Mouse (Mus musculus) G1E (cell line): ENCODE data around the gene Pias4. TPM values are rescaled to one million over a fixed set of nuclear protein-coding genes. Genes with fewer than 3 reads are reported as not detected.

ENCODE experiments used
- ATAC-seq: 2 replicates; pipeline ENCODE4 v1.8.0; 2016; ENCODE audit warnings: mild to moderate bottlenecking; ENCODE audit not compliant: insufficient number of reproducible peaks, poor library complexity, low FRiP score, severe bottlenecking; ENCODE audit errors: extremely low read depth
- DNase-seq: peaks from one replicate; pipeline ENCODE4 v3.0.0; 2012; ENCODE audit warnings: low spot score
- H3K27me3 ChIP-seq: 2 replicates; pipeline ENCODE4 v1.6.1; 2012; ENCODE audit warnings: mild to moderate bottlenecking, low read length, inconsistent platforms; ENCODE audit not compliant: insufficient read depth
- H3K36me3 ChIP-seq: replicated peaks from 2 replicates; pipeline ENCODE3; 2012; ENCODE audit warnings: mild to moderate bottlenecking, inconsistent platforms
- H3K4me1 ChIP-seq: 2 replicates; pipeline ENCODE4 v1.6.1; 2012; ENCODE audit warnings: low read depth, low read length, inconsistent platforms, mixed read lengths; ENCODE audit not compliant: insufficient read depth
- H3K4me3 ChIP-seq: 2 replicates; pipeline ENCODE4 v1.5.1; 2012; ENCODE audit warnings: low read depth, mild to moderate bottlenecking, inconsistent platforms, low read length, moderate library complexity, mixed read lengths
- H3K9me3 ChIP-seq: replicated peaks from 2 replicates; pipeline ENCODE4 v1.6.1; 2012; ENCODE audit warnings: inconsistent platforms
- CTCF ChIP-seq: IDR thresholded peaks from 2 replicates; pipeline ENCODE4 v1.5.1; 2012; ENCODE audit warnings: low read depth, low read length, inconsistent platforms, mixed read lengths
- GATA1 ChIP-seq: IDR thresholded peaks from 2 replicates; pipeline ENCODE4 v1.6.1; 2012; ENCODE audit warnings: borderline replicate concordance, low read length, inconsistent platforms, mixed read lengths
- GATA2 ChIP-seq: IDR thresholded peaks from 2 replicates; pipeline ENCODE4 v1.6.1; 2012; ENCODE audit warnings: low read depth, low read length, inconsistent platforms, borderline replicate concordance
- POLR2AphosphoS5 ChIP-seq: IDR thresholded peaks from 2 replicates; pipeline ENCODE4 v1.6.1; 2012; ENCODE audit warnings: low read depth, low read length, inconsistent platforms; ENCODE audit not compliant: insufficient replicate concordance
- TAL1 ChIP-seq: conservative IDR thresholded peaks from 2 replicates; pipeline ENCODE4 v1.6.1; 2012; ENCODE audit warnings: low read depth, low read length, inconsistent platforms, mixed read lengths
- polyA plus RNA-seq: library from polyadenylated mRNA; stranded (reverse); fragments of >175 nt; gene quantifications from 2 replicates; pipeline ENCODE4 v1.2.3, GENCODE M21; 2012
- total RNA-seq, 2 experiments: library from RNA; stranded (forward) in 1 of 2; stranded (reverse) in 1 of 2; fragments of 200-1000 nt in 1 of 2; fragments of >200 nt in 1 of 2; fragmentation: Nextera tagmentation in 1 of 2; gene quantifications; 2 replicates each; pipeline ENCODE4 v1.2.3; 2014 to 2017

The Pias4 gene
- total and polyA plus RNA-seq, 3 experiments: 21.2 to 62.7 (median 28.6) TPM

DNA sequence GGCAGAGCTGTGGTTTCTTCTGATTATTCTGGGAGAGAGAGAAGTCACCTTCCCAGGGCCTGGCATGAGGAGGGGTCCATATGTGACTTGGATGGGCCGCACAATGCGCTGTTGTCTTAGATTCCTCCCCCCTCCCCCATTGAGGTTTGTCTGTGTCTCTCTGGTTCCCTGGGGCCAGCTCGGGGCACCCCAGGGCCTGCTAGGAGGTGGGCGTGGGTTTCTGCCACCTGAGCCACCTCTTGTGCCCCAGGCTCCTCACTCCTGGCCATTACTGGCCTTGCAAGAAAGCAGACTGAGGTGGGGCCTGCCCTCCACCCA is 28.2 kb downstream of the Pias4 start:
- H3K27me3 ChIP-seq: no peaks in the 10 kb centered on the region
- H3K4me3 ChIP-seq: peak overlapping the region; percentile 79
- no peak for ATAC-seq
- no peak for TF ChIP-seq GATA2
- no peak for TF ChIP-seq GATA1
- no peak for TF ChIP-seq CTCF
- no peak for TF ChIP-seq POLR2AphosphoS5
- TF ChIP-seq TAL1: no peak
- no peak for DNase-seq
- peaks cover 75% of the 10 kb centered on the region for H3K4me1 ChIP-seq
- H3K36me3 ChIP-seq: peaks cover 61% of the 10 kb centered on the region
- H3K9me3 ChIP-seq: peaks cover 11% of the 10 kb centered on the region

GRCm38 (mm10) chr10:81138821-81139528 is 28.7 kb downstream of the Pias4 start:
- Histone ChIP-seq H3K36me3 (peaks cover 56% of the 10 kb centered on the region), H3K4me3 (peak overlapping the region; percentile 79), H3K9me3 (peaks cover 6% of the 10 kb centered on the region), H3K4me1 (peaks cover 75% of the 10 kb centered on the region), H3K27me3 (no peaks in the 10 kb centered on the region)
- ATAC-seq: no peak
- TF ChIP-seq GATA1: no peak
- no peak for TF ChIP-seq POLR2AphosphoS5
- TF ChIP-seq GATA2: no peak
- no peak for TF ChIP-seq CTCF
- TF ChIP-seq TAL1: no peak
- DNase-seq: no peak

- Histone ChIP-seq H3K27me3 (no peaks in the 10 kb centered on the region), H3K9me3 (peaks cover under 1% of the 10 kb centered on the region; the same call in 1 of the 2 replicates), H3K4me1 (peaks cover 70% of the 10 kb centered on the region), H3K36me3 (peaks cover 49% of the 10 kb centered on the region), H3K4me3 (peak overlapping the region; percentile 79)
- DNase-seq (peak; percentile 74), ATAC-seq (no peak)
- no peak for TF ChIP-seq GATA2
- no peak for TF ChIP-seq GATA1
- no peak for TF ChIP-seq POLR2AphosphoS5
- no peak for TF ChIP-seq CTCF
- TF ChIP-seq TAL1: no peak
Measured at GRCm38 (mm10) chr10:81138131-81138782, 29.5 kb downstream of the Pias4 start.

DNA sequence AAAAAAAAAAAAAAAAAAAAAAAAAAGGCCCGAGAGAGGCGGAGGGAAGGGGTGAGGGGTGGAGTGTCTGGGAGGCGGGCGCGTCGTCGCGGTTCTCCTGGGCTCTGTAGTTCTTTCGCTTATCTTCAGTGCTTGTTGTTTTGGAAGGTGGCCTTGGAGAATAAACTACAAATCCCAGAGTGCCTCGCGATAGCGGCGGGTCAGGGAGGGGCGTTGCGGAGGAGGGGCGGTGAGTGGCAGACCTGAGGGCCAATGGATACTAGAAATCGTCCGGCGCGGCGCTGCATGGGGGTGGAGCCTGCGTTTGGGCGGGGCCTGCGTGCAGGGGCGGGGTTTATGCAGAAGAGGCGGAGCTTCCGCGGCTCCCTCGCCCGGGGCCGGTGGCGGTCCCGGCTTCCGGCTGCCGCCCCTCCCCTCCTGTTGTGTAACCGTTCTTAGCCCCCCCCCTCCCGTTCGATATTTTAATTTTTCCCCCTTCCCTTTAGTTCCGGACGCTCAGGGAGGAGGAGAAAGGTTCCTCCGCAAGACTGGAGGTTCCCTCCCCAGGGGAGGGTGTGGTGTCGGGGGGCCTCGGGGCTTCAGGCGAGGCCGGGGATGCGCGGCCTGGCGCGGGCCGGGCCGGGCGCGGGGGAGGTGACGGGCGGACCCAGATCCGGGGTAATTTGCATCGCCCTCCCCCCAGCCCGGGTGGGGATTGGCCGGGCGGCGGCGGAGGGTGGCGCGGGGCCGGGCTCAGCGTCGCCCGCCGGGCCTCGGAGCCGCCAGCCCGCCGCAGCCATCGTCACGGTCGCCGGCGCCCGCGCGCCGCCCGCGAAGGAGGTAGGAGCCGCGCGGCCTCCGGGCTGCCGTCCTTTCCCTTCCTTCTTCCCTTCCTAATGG is 30.2 kb downstream of the Pias4 start:
- TF ChIP-seq CTCF (no peak), POLR2AphosphoS5 (no peak), TAL1 (no peak), GATA1 (no peak), GATA2 (no peak)
- peak; percentile 81 for ATAC-seq
- no peaks in the 10 kb centered on the region for H3K9me3 ChIP-seq
- peaks cover 63% of the 10 kb centered on the region for H3K4me1 ChIP-seq
- no peaks in the 10 kb centered on the region for H3K27me3 ChIP-seq
- H3K36me3 ChIP-seq: peaks cover 41% of the 10 kb centered on the region
- peak overlapping the region; percentile 79 for H3K4me3 ChIP-seq
- peak; percentile 93 for DNase-seq

DNA sequence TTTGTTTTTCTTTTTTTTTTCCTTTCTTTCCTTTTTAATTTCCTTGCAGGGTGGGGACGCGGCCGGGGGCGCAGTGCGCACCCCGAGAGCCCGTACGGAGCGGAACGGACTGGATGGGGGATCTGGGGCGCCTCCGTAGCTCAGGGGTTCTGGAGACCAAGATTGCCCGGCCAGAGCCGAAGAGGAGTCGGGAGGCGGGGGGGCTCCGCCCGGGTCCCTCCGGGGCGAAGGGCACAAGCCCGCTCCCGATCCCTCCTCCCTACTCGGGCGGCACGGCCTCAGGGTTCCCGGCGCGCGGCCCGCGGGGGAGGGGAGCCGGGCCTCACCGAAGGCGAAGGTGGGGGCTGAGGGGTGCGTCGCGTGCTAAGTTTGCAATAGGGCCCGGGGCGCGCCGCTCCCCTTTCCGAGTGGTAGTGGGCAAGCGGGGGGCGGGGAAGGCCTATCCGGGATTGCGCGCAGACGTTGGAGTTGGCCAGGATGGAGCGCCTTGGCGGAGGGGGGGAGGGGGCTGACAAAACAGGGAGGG is 31.0 kb downstream of the Pias4 start:
- peak overlapping the region; percentile 79 for H3K4me3 ChIP-seq
- no peaks in the 10 kb centered on the region for H3K27me3 ChIP-seq
- peak; percentile 77 for DNase-seq
- TF ChIP-seq TAL1 (no peak), GATA1 (no peak), POLR2AphosphoS5 (no peak), CTCF (no peak), GATA2 (no peak)
- H3K36me3 ChIP-seq: peaks cover 34% of the 10 kb centered on the region
- ATAC-seq: no peak
- H3K4me1 ChIP-seq: peaks cover 56% of the 10 kb centered on the region
- no peaks in the 10 kb centered on the region for H3K9me3 ChIP-seq
